Mouse (Mus musculus) liver, adult 2 months (tissue): ENCODE measurements around the gene D130043K22Rik. TPM values are rescaled to one million over a fixed set of nuclear protein-coding genes. Genes with fewer than 3 reads are reported as not detected.

Experiments used
- DNase-seq: peaks from one replicate; pipeline ENCODE4 v3.0.0-alpha.2; 2011; ENCODE audit warnings: low read depth, low spot score; ENCODE audit errors: extremely low read depth
- H3K27ac ChIP-seq: fragments of 200-500 bp; replicated peaks from 2 replicates; pipeline ENCODE4 v1.5.1; 2012; ENCODE audit warnings: low read depth, mild to moderate bottlenecking, control low read depth, inconsistent platforms, low read length; ENCODE audit not compliant: insufficient read depth
- H3K27me3 ChIP-seq: fragments of 200-500 bp; 2 replicates; pipeline ENCODE4 v1.6.1; 2012; ENCODE audit warnings: mild to moderate bottlenecking, moderate library complexity, low read length, inconsistent platforms; ENCODE audit not compliant: control insufficient read depth, insufficient read depth
- H3K36me3 ChIP-seq: fragments of 200-500 bp; 2 replicates; pipeline ENCODE4 v1.6.1; 2012; ENCODE audit warnings: low read length, inconsistent platforms; ENCODE audit not compliant: control insufficient read depth, insufficient read depth
- H3K4me1 ChIP-seq: fragments of 200-500 bp; 2 replicates; pipeline ENCODE4 v1.6.1; 2011; ENCODE audit warnings: low read length; ENCODE audit not compliant: control insufficient read depth, insufficient read depth
- H3K4me3 ChIP-seq: fragments of 200-500 bp; 2 replicates; pipeline ENCODE4 v1.5.1; 2011; ENCODE audit warnings: low read depth, mild to moderate bottlenecking, control low read depth, low read length, moderate library complexity; ENCODE audit not compliant: insufficient read depth
- H3K79me2 ChIP-seq: fragments of 200-500 bp; 2 replicates; pipeline ENCODE4 v1.6.1; 2012; ENCODE audit warnings: inconsistent platforms, mild to moderate bottlenecking, low read length, moderate library complexity; ENCODE audit not compliant: control insufficient read depth, insufficient read depth
- H3K9ac ChIP-seq: fragments of 200-500 bp; 2 replicates; pipeline ENCODE4 v1.6.1; 2012; ENCODE audit warnings: low read depth, mild to moderate bottlenecking, control low read depth, inconsistent platforms, low read length
- CTCF ChIP-seq: fragments of 200-500 bp; IDR thresholded peaks from 2 replicates; pipeline ENCODE4 v1.5.1; 2011; ENCODE audit warnings: low read depth, low read length, control low read depth
- POLR2A ChIP-seq: fragments of 200-500 bp; IDR thresholded peaks from 2 replicates; pipeline ENCODE4 v1.6.1; 2011; ENCODE audit warnings: low read length, control low read depth; ENCODE audit not compliant: insufficient read depth; ENCODE audit errors: extremely low read depth
- WGBS: fragments of 180-500 bp; shearing (Covaris S2); methylation state at CpG from one replicate; pipeline ENCODE4 v1.1.7; 2018; 5-methylcytosine and 5-hydroxymethylcytosine counted together
- polyA plus RNA-seq: library from polyadenylated mRNA; depleted of rRNA; stranded (reverse); fragments of >200 nt; gene quantifications from 2 replicates; pipeline ENCODE4 v1.2.3, GENCODE M21; 2012
- total RNA-seq: library from RNA; depleted of rRNA; stranded (reverse); fragments of >200 nt; gene quantifications from 2 replicates; pipeline ENCODE4 v1.2.3, GENCODE M21; 2014

Gene D130043K22Rik
- total and polyA plus RNA-seq, 2 experiments = 3.8 to 12.2 TPM

- peaks cover 42% of the 10 kb centered on the region for H3K36me3 ChIP-seq
- H3K9ac ChIP-seq = no peak overlapping the region
- H3K27me3 ChIP-seq = no peaks in the 10 kb centered on the region
- no peaks in the 10 kb centered on the region for H3K79me2 ChIP-seq
- no peak overlapping the region for H3K4me3 ChIP-seq
- peaks cover 2% of the 10 kb centered on the region; the same call in 1 of the 2 replicates for H3K4me1 ChIP-seq
- WGBS = 52% methylated on average over 4 of the region's 4 CpGs
- H3K27ac ChIP-seq = no peak overlapping the region; the same call in 1 of the 2 replicates
- TF ChIP-seq CTCF = no peak
- no peak for TF ChIP-seq POLR2A
- peak; percentile 33 for DNase-seq
Measured at GRCm38 (mm10) chr13:24816125-24817092, 28.5 kb upstream of the D130043K22Rik start.

GRCm38 (mm10) chr13:24819931-24820330, 25.0 kb upstream of the D130043K22Rik start:
- Histone ChIP-seq H3K27ac (peak overlapping the region; percentile 45), H3K79me2 (no peaks in the 10 kb centered on the region), H3K36me3 (peaks cover 17% of the 10 kb centered on the region), H3K4me1 (no peaks in the 10 kb centered on the region; the same call in 1 of the 2 replicates), H3K4me3 (no peak overlapping the region), H3K9ac (no peak overlapping the region), H3K27me3 (no peaks in the 10 kb centered on the region)
- WGBS = 16% methylated on average over 1 of the region's 1 CpGs
- TF ChIP-seq POLR2A (no peak), CTCF (no peak)
- DNase-seq = peak; percentile 87

- no peak for DNase-seq
- Histone ChIP-seq H3K4me1 (peaks cover 7% of the 10 kb centered on the region), H3K36me3 (peaks cover 5% of the 10 kb centered on the region; the same call in 1 of the 2 replicates), H3K4me3 (no peak overlapping the region), H3K79me2 (no peaks in the 10 kb centered on the region), H3K27me3 (no peaks in the 10 kb centered on the region), H3K9ac (no peak overlapping the region), H3K27ac (no peak overlapping the region)
- 86% methylated on average over 16 of the region's 16 CpGs for WGBS
- TF ChIP-seq POLR2A = no peak
- no peak for TF ChIP-seq CTCF
Measured at GRCm38 (mm10) chr13:24822663-24823343, 22.1 kb upstream of the D130043K22Rik start.

- Histone ChIP-seq H3K27me3 (no peaks in the 10 kb centered on the region), H3K79me2 (no peaks in the 10 kb centered on the region), H3K4me3 (no peak overlapping the region), H3K9ac (no peak overlapping the region), H3K4me1 (peaks cover 7% of the 10 kb centered on the region), H3K36me3 (peaks cover 1% of the 10 kb centered on the region; the same call in 1 of the 2 replicates), H3K27ac (no peak overlapping the region)
- TF ChIP-seq POLR2A (no peak), CTCF (no peak)
- WGBS = 94% methylated on average over 4 of the region's 4 CpGs
- no peak for DNase-seq
Measured at GRCm38 (mm10) chr13:24824647-24825046, 20.3 kb upstream of the D130043K22Rik start.

GRCm38 (mm10) chr13:24825587-24825986, 19.3 kb upstream of the D130043K22Rik start:
- Histone ChIP-seq H3K9ac (no peak overlapping the region), H3K4me3 (no peak overlapping the region), H3K79me2 (no peaks in the 10 kb centered on the region), H3K27ac (peak overlapping the region; percentile 40; the same call in 1 of the 2 replicates), H3K4me1 (peaks cover 7% of the 10 kb centered on the region), H3K36me3 (no peaks in the 10 kb centered on the region), H3K27me3 (no peaks in the 10 kb centered on the region)
- TF ChIP-seq CTCF (no peak), POLR2A (no peak)
- WGBS = 16% methylated on average over 4 of the region's 4 CpGs
- peak; percentile 87 for DNase-seq
